Mouse (Mus musculus) liver, postnatal 0 days (tissue): ENCODE results near the gene Csad. TPM values are rescaled to one million over a fixed set of nuclear protein-coding genes. Genes with fewer than 3 reads are reported as not detected.
"Not testable (repeated sequence)": the region's sequence is repeated elsewhere in the genome, so short reads cannot be mapped to it uniquely, and the experiment has no call there.

Experiments
- ATAC-seq: fragments of 200-750 bp; cut with Nextera tagmentation; 2 replicates; pipeline ENCODE4 v1.8.0; 2017; ENCODE audit warnings: mild to moderate bottlenecking, moderate library complexity
- DNase-seq: peaks from one replicate; pipeline ENCODE4 v3.0.0-alpha.2; 2016
- H3K27ac ChIP-seq: fragments of 300-500 bp; sonication (generic); 2 replicates; pipeline ENCODE4 v1.5.1; 2014; ENCODE audit warnings: antibody characterized with exemption, moderate library complexity, mild to moderate bottlenecking, low read depth
- H3K27me3 ChIP-seq: fragments of 300-500 bp; sonication (generic); 2 replicates; pipeline ENCODE4 v1.6.1; 2014; ENCODE audit warnings: low read length, control low read depth, mixed read lengths; ENCODE audit not compliant: insufficient read depth
- H3K36me3 ChIP-seq: fragments of 300-500 bp; sonication (generic); replicated peaks from 2 replicates; pipeline ENCODE4 v1.6.1; 2014; ENCODE audit warnings: mild to moderate bottlenecking, control low read depth, low read length, moderate library complexity, mixed read lengths; ENCODE audit not compliant: insufficient read depth
- H3K4me1 ChIP-seq: fragments of 300-500 bp; sonication (generic); 2 replicates; pipeline ENCODE4 v1.6.1; 2014; ENCODE audit warnings: antibody characterized with exemption, mild to moderate bottlenecking, control low read depth; ENCODE audit not compliant: insufficient read depth
- H3K4me2 ChIP-seq: fragments of 300-500 bp; sonication (generic); 2 replicates; pipeline ENCODE4 v1.6.1; 2014; ENCODE audit warnings: low read depth, mild to moderate bottlenecking, low read length, moderate library complexity, mixed read lengths
- H3K4me3 ChIP-seq: fragments of 300-500 bp; sonication (generic); 2 replicates; pipeline ENCODE4 v1.5.1; 2014; ENCODE audit warnings: low read depth, low read length
- H3K9ac ChIP-seq: fragments of 300-500 bp; sonication (generic); replicated peaks from 2 replicates; pipeline ENCODE4 v1.6.1; 2014; ENCODE audit warnings: mild to moderate bottlenecking, moderate library complexity
- H3K9me3 ChIP-seq: fragments of 300-500 bp; sonication (generic); 2 replicates; pipeline ENCODE4 v1.6.1; 2016; ENCODE audit warnings: mild to moderate bottlenecking, control low read depth, low read length, mixed read lengths
- CTCF ChIP-seq: sonication (generic); IDR thresholded peaks from 2 replicates; pipeline ENCODE4 v1.5.1; 2016; ENCODE audit warnings: antibody characterized with exemption, low read depth
- EP300 ChIP-seq: IDR thresholded peaks from 2 replicates; pipeline ENCODE4 v1.6.1; 2016; ENCODE audit warnings: antibody characterized with exemption, low read depth, mild to moderate bottlenecking
- WGBS: fragments of 180-500 bp; shearing (Covaris S2); extraction: QIAGEN DNeasy Blood & Tissue Kit; methylation state at CpG from one replicate; pipeline ENCODE4 v1.1.7; 2014; ENCODE audit not compliant: insufficient replicate concordance; 5-methylcytosine and 5-hydroxymethylcytosine counted together
- polyA plus RNA-seq: library from polyadenylated mRNA; unstranded; fragments of >200 nt; fragmentation: Nextera tagmentation; extraction: Ambion mirVana; gene quantifications from 2 replicates; pipeline ENCODE4 v1.2.1, GENCODE M21; 2015

Csad gene
- polyA plus RNA-seq, 1 experiment from 2014 or later: 243 TPM

- TF ChIP-seq CTCF: 0 out of 2 replicates have a peak, but pooled peaks have one; percentile 24
- H3K36me3 ChIP-seq, DNase-seq: not testable (repeated sequence)
These were observed 49.5 kb downstream of the Csad start for GRCm38 (mm10) chr15:102155006-102155405.

GRCm38 (mm10) chr15:102152646-102153045 is 51.9 kb downstream of the Csad start:
- no peaks in the 10 kb centered on the region for H3K9me3 ChIP-seq
- no peak overlapping the region for H3K4me2 ChIP-seq
- no peak for ATAC-seq
- no peaks in the 10 kb centered on the region for H3K27me3 ChIP-seq
- 0 out of 2 replicates have a peak, but pooled peaks cover 7% of the 10 kb centered on the region for H3K36me3 ChIP-seq
- H3K27ac ChIP-seq: no peak overlapping the region
- no peak for DNase-seq
- H3K4me1 ChIP-seq: peaks cover 22% of the 10 kb centered on the region
- WGBS: 44% methylated on average over 4 of the region's 4 CpGs
- TF ChIP-seq EP300: no peak
- no peak for TF ChIP-seq CTCF
- no peak overlapping the region for H3K9ac ChIP-seq
- no peak overlapping the region for H3K4me3 ChIP-seq

More at GRCm38 (mm10) chr15:102155006-102155405, 49.5 kb downstream of the Csad start:
- 82% methylated on average over 6 of the region's 6 CpGs for WGBS
- not testable (repeated sequence) for H3K4me2 ChIP-seq, H3K27me3 ChIP-seq, H3K9me3 ChIP-seq, H3K9ac ChIP-seq, H3K4me1 ChIP-seq, ATAC-seq, H3K4me3 ChIP-seq, H3K27ac ChIP-seq

- Histone ChIP-seq H3K9me3 (no peaks in the 10 kb centered on the region), H3K36me3 (0 out of 2 replicates have a peak, but pooled peaks cover 7% of the 10 kb centered on the region), H3K27ac (peak within 1 kb of the TSS; percentile 96), H3K27me3 (no peaks in the 10 kb centered on the region), H3K4me1 (peaks cover 22% of the 10 kb centered on the region), H3K4me3 (peak within 1 kb of the TSS; percentile 28), H3K4me2 (peak within 1 kb of the TSS; percentile 74), H3K9ac (peak within 1 kb of the TSS; percentile 70)
- peak; percentile 77 for ATAC-seq
- peak; percentile 76 for DNase-seq
- WGBS: 9% methylated on average over 20 of the region's 20 CpGs
- TF ChIP-seq CTCF (no peak), EP300 (peak; percentile 66)
These were observed 54.0 kb downstream of the Csad start, which contains the start of gene Soat2 for GRCm38 (mm10) chr15:102150301-102151135. Gene Soat2, plus strand, starts transcription at chr15:102150526.

GRCm38 (mm10) chr15:102149561-102149960 is 55.0 kb downstream of the Csad start:
- TF ChIP-seq EP300 (no peak), CTCF (no peak)
- H3K4me2 ChIP-seq: peak overlapping the region; percentile 74
- no peak overlapping the region for H3K4me3 ChIP-seq
- H3K27me3 ChIP-seq: peaks cover 9% of the 10 kb centered on the region; the same call in 1 of the 2 replicates
- peaks cover 22% of the 10 kb centered on the region for H3K4me1 ChIP-seq
- 64% methylated on average over 4 of the region's 4 CpGs for WGBS
- H3K27ac ChIP-seq: peak overlapping the region; percentile 96
- 0 out of 2 replicates have a peak, but pooled peaks cover 3% of the 10 kb centered on the region for H3K36me3 ChIP-seq
- ATAC-seq: peak; percentile 41
- DNase-seq: peak; percentile 44
- H3K9ac ChIP-seq: no peak overlapping the region
- H3K9me3 ChIP-seq: no peaks in the 10 kb centered on the region

GRCm38 (mm10) chr15:102147674-102148402 is 56.7 kb downstream of the Csad start:
- Histone ChIP-seq H3K4me1 (peaks cover 22% of the 10 kb centered on the region), H3K27me3 (peaks cover 24% of the 10 kb centered on the region; the same call in 1 of the 2 replicates), H3K27ac (no peak overlapping the region), H3K4me3 (no peak overlapping the region), H3K36me3 (no peaks in the 10 kb centered on the region), H3K4me2 (no peak overlapping the region), H3K9me3 (no peaks in the 10 kb centered on the region), H3K9ac (0 out of 2 replicates have a peak overlapping the region, but pooled peaks have one; percentile 7)
- WGBS: 53% methylated on average over 16 of the region's 16 CpGs
- ATAC-seq: no peak
- no peak for DNase-seq
- TF ChIP-seq EP300 (no peak), CTCF (no peak)

- TF ChIP-seq EP300: no peak
- TF ChIP-seq CTCF: peak; percentile 88
- no peak overlapping the region for H3K27ac ChIP-seq
- H3K4me1 ChIP-seq: peaks cover 22% of the 10 kb centered on the region
- H3K36me3 ChIP-seq: no peaks in the 10 kb centered on the region
- H3K9ac ChIP-seq: no peak overlapping the region; the same call in 1 of the 2 replicates
- 0% methylated on average over 1 of the region's 1 CpGs for WGBS
- DNase-seq: peak; percentile 54
- no peak overlapping the region for H3K4me3 ChIP-seq
- no peak overlapping the region for H3K4me2 ChIP-seq
- H3K9me3 ChIP-seq: no peaks in the 10 kb centered on the region
- 0 out of 2 replicates have a peak, but pooled peaks have one; percentile 4 for ATAC-seq
- H3K27me3 ChIP-seq: peaks cover 29% of the 10 kb centered on the region; the same call in 1 of the 2 replicates
These were observed 57.6 kb downstream of the Csad start for GRCm38 (mm10) chr15:102146882-102147281.
